Comparison of ENCODE assay signal across 8 mouse cellular contexts in the genomic region with DNA sequence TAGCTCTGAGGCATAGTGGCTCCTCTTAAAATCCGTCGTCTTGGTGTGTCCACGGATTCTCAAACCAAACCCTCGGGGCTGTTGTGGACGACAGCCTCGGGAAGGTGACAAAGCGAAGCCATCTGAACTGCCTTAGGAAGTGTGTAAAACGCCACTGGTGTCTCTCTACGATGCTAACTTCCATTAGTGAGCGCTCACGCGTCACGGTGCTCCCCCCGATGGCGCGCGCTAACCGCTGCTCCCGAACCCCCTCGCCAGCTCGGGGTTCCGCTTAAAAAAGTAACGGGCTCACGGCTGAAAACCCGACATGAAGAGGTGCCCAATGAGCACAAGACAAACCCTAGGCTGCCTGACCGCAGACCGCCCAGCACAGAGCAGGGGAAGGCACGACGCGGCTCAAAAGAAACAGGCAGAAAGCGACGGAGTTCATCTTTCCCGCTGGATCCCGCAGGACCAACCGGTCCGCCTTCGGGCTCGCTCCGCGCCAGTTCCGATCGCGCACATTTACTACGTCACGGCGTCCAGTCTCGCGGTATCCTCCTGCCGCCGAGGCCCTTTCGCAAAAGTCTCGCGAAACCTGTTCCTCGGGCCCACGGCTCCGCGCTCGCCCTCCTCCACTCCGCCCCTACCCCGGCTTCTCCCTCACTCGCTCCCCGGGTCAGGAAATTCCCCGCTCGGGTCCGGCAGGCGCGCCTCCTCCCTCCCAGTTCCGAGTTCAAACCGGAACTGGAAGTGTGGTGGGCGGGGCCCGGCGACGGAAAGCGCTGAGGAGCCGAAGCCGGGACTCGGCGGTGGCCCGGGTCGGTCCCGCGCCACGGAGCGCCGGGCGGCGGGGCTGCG. TPM values are rescaled to one million over a fixed set of nuclear protein-coding genes. Genes with fewer than 3 reads are reported as not detected.
DNase-seq lines count a peak whose midpoint lies in the region; ATAC-seq and TF ChIP-seq lines count a peak whose summit lies in the region.

A gene (plus strand): TSS at position 744 of the 840 bp plus-strand sequence.

- no peaks in the 10 kb centered on the region for H3K27me3 ChIP-seq in forebrain, embryonic 15.5 days

- H3K27ac ChIP-seq in ES-E14 (ENCODE audit: insufficient read depth, low read depth, low read length, poor library complexity, severe bottlenecking), result peak within 1 kb of the TSS; percentile 91
- peak within 1 kb of the TSS; percentile 99 for H3K27ac ChIP-seq in forebrain, embryonic 15.5 days (replicated peaks)

- peaks cover 2 to 3% of the 10 kb centered on the region in 2 experiments; a peak in 2 of 4 replicates for H3K4me1 ChIP-seq in ES-E14 (ENCODE audit: control insufficient read depth in 2 of 2, insufficient read depth in 2 of 2, low read length in 2 of 2, poor library complexity in 1 of 2)
- H3K4me1 ChIP-seq in forebrain, embryonic 15.5 days, result peaks cover 26% of the 10 kb centered on the region
- peaks cover 5% of the 10 kb centered on the region for H3K4me1 ChIP-seq in lung, adult 2 months (ENCODE audit: control insufficient read depth, insufficient read depth, low read length)

- peak within 1 kb of the TSS; percentile 99 for H3K9ac ChIP-seq in ES-E14 (ENCODE audit: insufficient read depth, low read depth, low read length, poor library complexity, severe bottlenecking)
- peak within 1 kb of the TSS; percentile 73 for H3K9ac ChIP-seq in forebrain, embryonic 15.5 days (replicated peaks)

- H3K9me3 ChIP-seq in ES-E14 (ENCODE audit: control insufficient read depth, insufficient read depth, low read depth, low read length), result no peaks in the 10 kb centered on the region
- H3K9me3 ChIP-seq in forebrain, embryonic 15.5 days, result no peaks in the 10 kb centered on the region

- peak; percentile 77; the same call in 1 of the 2 replicates for TF ChIP-seq POLR2A in lung, adult 2 months (IDR thresholded peaks at IDR 0.05; ENCODE audit: borderline replicate concordance, extremely low read depth, low read depth, low read length)

- peak; percentile 87 for DNase-seq in ES-E14 (ENCODE audit: low read depth, low spot score)
- peak; percentile 91 for DNase-seq in cerebellum, adult 11-12 months
- DNase-seq in heart, postnatal 25 days (ENCODE audit: low spot score), result peak; percentile 87
- DNase-seq in layer of hippocampus, adult 18-20 months (ENCODE audit: low spot score in 2 of 2), result peak; percentile 88 to 95
- DNase-seq in lung, adult 2 months, result peak; percentile 96
- peak; percentile 80 to 82 for DNase-seq in thymus, adult 18-20 months

- no peak for TF ChIP-seq CTCF in lung, adult 2 months (IDR thresholded peaks at IDR 0.05; ENCODE audit: insufficient read depth, low read length)

- in situ Hi-C loops in ES-E14 (cut with MboI; ENCODE audit: low sequenced_read_pairs in 2 of 2, unreplicated experiment in 2 of 2), result no loop called here

- H3K4me3 ChIP-seq in ES-E14 (ENCODE audit: insufficient read depth in 1 of 2, low read depth in 1 of 2, low read length in 2 of 2, poor library complexity in 1 of 2, severe bottlenecking in 1 of 2), result peak within 1 kb of the TSS; percentile 91 to 97
- peak within 1 kb of the TSS; percentile 78 for H3K4me3 ChIP-seq in forebrain, embryonic 15.5 days
- peak within 1 kb of the TSS; percentile 88 for H3K4me3 ChIP-seq in lung, adult 2 months (replicated peaks; ENCODE audit: extremely low read depth, low read depth, low read length)

- WGBS in forebrain, embryonic 15.5 days, result under 1% methylated on average over 88 of the region's 88 CpGs
- under 1% methylated on average over 87 of the region's 88 CpGs for WGBS in lung, adult 2 months

- H3K36me3 ChIP-seq in ES-E14 (ENCODE audit: control insufficient read depth, insufficient read depth, low read length, poor library complexity, severe bottlenecking), result no peaks in the 10 kb centered on the region
- no peaks in the 10 kb centered on the region for H3K36me3 ChIP-seq in forebrain, embryonic 15.5 days

- peak within 1 kb of the TSS; percentile 63 for H3K4me2 ChIP-seq in forebrain, embryonic 15.5 days (replicated peaks)

- intact Hi-C loops in heart, postnatal 25 days (cut with DNase I), result loop anchor here (5.0 kb wide), 1 partner anchor 694 kb away; a partner anchor contains a TSS

- ATAC-seq in forebrain, embryonic 15.5 days (replicated peaks), result peak; percentile 95
- ATAC-seq in neutrophil, adult 5-6 weeks (ENCODE audit: extremely low read depth, insufficient number of reproducible peaks, low FRiP score, poor library complexity, severe bottlenecking), result peak; percentile 92

TF ChIP-seq in ES-E14, 5 proteins besides CTCF, POLR2A, EP300 and RAD21:
- TF ChIP-seq HCFC1 (IDR thresholded peaks at IDR 0.05; ENCODE audit: borderline replicate concordance, insufficient read depth, low read length), result peak; percentile 78; the same call in 1 of the 2 replicates
- no peak for TF ChIP-seq ZNF384 (IDR thresholded peaks at IDR 0.05; ENCODE audit: low read depth, low read length)
- TF ChIP-seq CHD2 (IDR thresholded peaks at IDR 0.05; ENCODE audit: low read depth, low read length), result peak; percentile 98
- no peak for TF ChIP-seq MAFK (IDR thresholded peaks at IDR 0.05; ENCODE audit: insufficient read depth, low read depth, low read length)

RNA-seq across cellular contexts. Expression of the gene that starts here (rescaled TPM):
- total RNA-seq in ES-E14 (2012; rRNA removed), result 43.9 and 69.5 TPM in 2 replicates
- polyA plus RNA-seq in forebrain, embryonic 15.5 days (2015; fragmentation: Nextera tagmentation; extraction: Ambion mirVana), result 31.4 and 32.5 TPM in 2 replicates
- total RNA-seq in heart, postnatal 25 days (2021), result 10 to 100 TPM; 43.4 to 45.5 TPM
- 10 to 100 TPM; 32.1 to 36.7 TPM for total RNA-seq in layer of hippocampus, adult 18-20 months (2021)
- 30.1 and 44.3 TPM in 2 replicates for polyA plus RNA-seq in lung, adult 2 months (2012; rRNA removed)
- total RNA-seq in neutrophil, adult 5-6 weeks (2017), result 36.1 and 44.2 TPM in 2 replicates

Comparison
In these comparisons a context has a peak if more than half of its experiments do, and no peak if none do; other contexts are left out.
1. Peak in every context shown above with its lines: DNase-seq, ATAC-seq, H3K4me3 ChIP-seq and H3K27ac ChIP-seq.